Mouse (Mus musculus) limb, embryonic 11.5 days (tissue): ENCODE data around the gene Spaca4. TPM values are rescaled to one million over a fixed set of nuclear protein-coding genes. Genes with fewer than 3 reads are reported as not detected.

Source experiments
- ATAC-seq: fragments of 200-750 bp; cut with Nextera tagmentation; 2 replicates; pipeline ENCODE4 v1.8.0; 2017; ENCODE audit warnings: low read depth; ENCODE audit not compliant: insufficient number of reproducible peaks, low FRiP score, low TSS enrichment
- DNase-seq: peaks from one replicate; pipeline ENCODE4 v3.0.0-alpha.2; 2015; ENCODE audit warnings: low spot score
- H3K27ac ChIP-seq: fragments of 300-500 bp; sonication (generic); replicated peaks from 2 replicates; pipeline ENCODE4 v1.5.1; 2014; ENCODE audit warnings: low read depth, mild to moderate bottlenecking, low read length
- H3K27me3 ChIP-seq: fragments of 300-500 bp; sonication (generic); 2 replicates; pipeline ENCODE4 v1.6.1; 2014; ENCODE audit warnings: mild to moderate bottlenecking, low read length, mixed read lengths; ENCODE audit not compliant: control insufficient read depth, insufficient read depth
- H3K36me3 ChIP-seq: fragments of 300-500 bp; sonication (generic); 2 replicates; pipeline ENCODE4 v1.6.1; 2014; ENCODE audit warnings: mild to moderate bottlenecking, low read length, moderate library complexity, mixed read lengths; ENCODE audit not compliant: control insufficient read depth, insufficient read depth
- H3K4me1 ChIP-seq: fragments of 300-500 bp; sonication (generic); 2 replicates; pipeline ENCODE4 v1.6.1; 2014; ENCODE audit warnings: low read length, mixed read lengths; ENCODE audit not compliant: control insufficient read depth, insufficient read depth
- H3K4me2 ChIP-seq: fragments of 300-500 bp; sonication (generic); 2 replicates; pipeline ENCODE4 v1.6.1; 2014; ENCODE audit warnings: low read depth, mild to moderate bottlenecking, moderate library complexity; ENCODE audit not compliant: severe bottlenecking
- H3K4me3 ChIP-seq: fragments of 300-500 bp; sonication (generic); 2 replicates; pipeline ENCODE4 v1.5.1; 2014; ENCODE audit warnings: low read depth, low read length
- H3K9ac ChIP-seq: fragments of 300-500 bp; sonication (generic); 2 replicates; pipeline ENCODE4 v1.6.1; 2014; ENCODE audit warnings: mild to moderate bottlenecking, low read length
- H3K9me3 ChIP-seq: fragments of 300-500 bp; sonication (generic); 2 replicates; pipeline ENCODE4 v1.6.1; 2016; ENCODE audit warnings: low read length; ENCODE audit not compliant: control insufficient read depth
- WGBS: fragments of 180-500 bp; shearing (Covaris S2); extraction: QIAGEN DNeasy Blood & Tissue Kit; methylation state at CpG from one replicate; pipeline ENCODE4 v1.1.7; 2014; 5-methylcytosine and 5-hydroxymethylcytosine counted together
- polyA plus RNA-seq: library from polyadenylated mRNA; unstranded; fragments of >200 nt; fragmentation: Nextera tagmentation; extraction: Ambion mirVana; gene quantifications from 2 replicates; pipeline ENCODE4 v1.2.1, GENCODE M21; 2014

The Spaca4 gene
- polyA plus RNA-seq, 1 experiment from 2014 or later: not detected

DNA sequence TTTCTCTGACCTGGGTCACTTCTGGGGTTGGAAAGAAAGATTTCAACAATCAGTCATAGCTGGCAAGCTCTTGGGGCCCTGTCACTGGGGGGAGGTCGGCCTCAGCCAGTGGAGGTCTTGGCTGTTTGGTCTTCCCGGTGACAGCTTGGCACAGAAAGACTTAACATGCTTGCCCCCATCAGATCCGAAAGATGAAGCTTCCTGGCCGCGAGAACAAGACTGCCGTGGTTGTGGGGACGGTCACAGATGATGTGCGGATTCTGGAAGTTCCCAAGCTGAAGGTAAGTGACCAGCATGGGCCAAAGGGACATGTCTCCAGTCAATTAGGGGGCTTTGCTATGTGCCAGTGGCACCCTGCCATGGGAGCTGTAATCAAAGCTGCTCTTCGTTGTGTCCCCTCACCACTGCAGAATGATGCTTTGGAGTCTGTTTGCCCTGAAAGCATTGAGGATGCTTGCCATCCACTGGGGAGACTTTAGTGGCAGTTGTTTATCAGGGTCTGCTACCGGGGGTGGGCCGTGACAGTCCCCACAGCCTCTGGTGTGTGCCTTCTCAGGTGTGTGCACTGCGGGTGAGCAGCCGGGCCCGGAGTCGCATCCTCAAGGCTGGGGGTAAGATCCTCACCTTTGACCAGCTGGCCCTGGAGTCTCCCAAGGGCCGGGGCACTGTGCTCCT is 5.7 kb downstream of the Spaca4 start:
- Histone ChIP-seq H3K4me2 (peak overlapping the region; percentile 13), H3K27me3 (no peaks in the 10 kb centered on the region), H3K9me3 (no peaks in the 10 kb centered on the region), H3K4me1 (peaks cover 19% of the 10 kb centered on the region), H3K27ac (no peak overlapping the region), H3K9ac (no peak overlapping the region), H3K4me3 (0 out of 2 replicates have a peak overlapping the region, but pooled peaks have one; percentile 0), H3K36me3 (peaks cover 35% of the 10 kb centered on the region)
- ATAC-seq (no peak), DNase-seq (no peak)
- WGBS: 89% methylated on average over 15 of the region's 16 CpGs

DNA sequence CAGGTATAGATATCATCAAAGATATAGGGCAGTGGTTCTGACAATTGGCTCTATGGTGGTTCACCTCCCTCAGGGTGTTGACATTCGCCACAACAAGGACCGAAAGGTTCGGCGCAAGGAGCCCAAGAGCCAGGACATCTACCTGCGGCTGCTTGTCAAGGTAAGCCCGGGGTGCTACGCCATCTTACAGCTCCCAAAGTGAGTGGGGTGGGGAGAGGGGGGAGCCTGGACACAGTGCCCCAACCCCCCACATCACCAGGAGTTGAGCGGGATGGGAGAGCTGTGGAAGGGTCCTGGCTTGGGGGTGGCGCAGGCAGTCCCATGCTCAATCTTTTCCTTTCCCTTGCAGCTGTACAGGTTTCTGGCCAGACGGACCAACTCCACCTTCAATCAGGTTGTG is 6.4 kb downstream of the Spaca4 start:
- WGBS: 79% methylated on average over 10 of the region's 10 CpGs
- Histone ChIP-seq H3K9ac (peak overlapping the region; percentile 98), H3K4me1 (peaks cover 23% of the 10 kb centered on the region)

DNA sequence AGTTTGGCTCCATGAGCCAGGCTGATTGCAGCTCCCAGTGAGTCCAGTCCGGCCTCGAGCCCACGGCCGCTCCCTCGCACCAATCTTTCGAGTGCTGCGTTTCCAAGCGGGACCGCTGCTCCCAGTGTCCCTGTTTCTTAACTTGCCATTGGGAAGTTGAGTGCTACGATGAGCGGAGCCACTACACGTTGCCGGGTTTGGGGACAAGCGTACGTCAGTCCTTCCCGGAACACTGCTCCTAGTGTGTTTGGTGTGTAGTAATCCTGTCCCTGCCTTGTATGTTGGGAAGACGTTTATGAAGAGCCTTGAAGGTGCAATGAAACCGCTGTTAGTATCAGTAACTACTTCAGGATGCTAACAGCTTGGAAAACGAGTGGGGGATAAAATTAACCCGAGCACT is 7.3 kb downstream of the Spaca4 start:
- H3K36me3 ChIP-seq: peaks cover 24% of the 10 kb centered on the region
- peaks cover 23% of the 10 kb centered on the region for H3K4me1 ChIP-seq
- peak overlapping the region; percentile 92 for H3K4me2 ChIP-seq
- H3K27me3 ChIP-seq: no peaks in the 10 kb centered on the region
- under 1% methylated on average over 20 of the region's 20 CpGs for WGBS
- DNase-seq: no peak
- H3K9ac ChIP-seq: peak overlapping the region; percentile 98
- ATAC-seq: no peak
- H3K27ac ChIP-seq: peak overlapping the region; percentile 70
- peak overlapping the region; percentile 98 for H3K4me3 ChIP-seq
- no peaks in the 10 kb centered on the region for H3K9me3 ChIP-seq

More for the DNA sequence above, 6.4 kb downstream of the Spaca4 start:
- H3K4me3 ChIP-seq: peak overlapping the region; percentile 98
- peak overlapping the region; percentile 92 for H3K4me2 ChIP-seq
- H3K27ac ChIP-seq: no peak overlapping the region
- peaks cover 30% of the 10 kb centered on the region for H3K36me3 ChIP-seq
- DNase-seq: no peak
- no peaks in the 10 kb centered on the region for H3K27me3 ChIP-seq
- H3K9me3 ChIP-seq: no peaks in the 10 kb centered on the region
- no peak for ATAC-seq

DNA sequence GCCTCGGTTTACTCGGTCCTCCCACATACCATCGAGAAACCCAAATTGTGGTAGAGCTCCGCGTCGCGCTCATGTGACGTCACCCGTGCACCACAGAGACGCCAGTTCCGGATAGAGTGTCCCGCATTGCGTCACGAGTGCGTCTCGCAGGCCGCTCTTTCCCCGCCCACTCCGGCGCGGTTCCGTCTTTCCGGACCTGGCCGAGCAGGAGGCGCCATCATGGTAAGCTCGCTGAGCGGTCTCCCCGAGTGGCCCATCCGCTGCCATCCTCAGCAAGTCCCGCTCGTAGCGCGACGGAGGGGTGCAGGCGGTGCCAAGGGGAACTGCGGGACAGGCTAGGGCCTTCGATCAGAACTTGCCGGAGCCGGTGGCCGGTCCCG is 7.7 kb downstream of the Spaca4 start, which contains the start of gene Sphk2:
Gene Sphk2, minus strand, starts transcription at position 85 of the 380 bp plus-strand sequence.
- H3K27ac ChIP-seq: peak within 1 kb of the TSS; percentile 70
- DNase-seq: peak; percentile 100
- H3K9me3 ChIP-seq: no peaks in the 10 kb centered on the region
- H3K4me2 ChIP-seq: peak within 1 kb of the TSS; percentile 92
- ATAC-seq: peak; percentile 58; the same call in 1 of the 2 replicates
- H3K36me3 ChIP-seq: peaks cover 24% of the 10 kb centered on the region
- peak within 1 kb of the TSS; percentile 98 for H3K4me3 ChIP-seq
- peaks cover 23% of the 10 kb centered on the region for H3K4me1 ChIP-seq
- H3K9ac ChIP-seq: peak within 1 kb of the TSS; percentile 98
- under 1% methylated on average over 41 of the region's 41 CpGs for WGBS
- H3K27me3 ChIP-seq: no peaks in the 10 kb centered on the region

DNA sequence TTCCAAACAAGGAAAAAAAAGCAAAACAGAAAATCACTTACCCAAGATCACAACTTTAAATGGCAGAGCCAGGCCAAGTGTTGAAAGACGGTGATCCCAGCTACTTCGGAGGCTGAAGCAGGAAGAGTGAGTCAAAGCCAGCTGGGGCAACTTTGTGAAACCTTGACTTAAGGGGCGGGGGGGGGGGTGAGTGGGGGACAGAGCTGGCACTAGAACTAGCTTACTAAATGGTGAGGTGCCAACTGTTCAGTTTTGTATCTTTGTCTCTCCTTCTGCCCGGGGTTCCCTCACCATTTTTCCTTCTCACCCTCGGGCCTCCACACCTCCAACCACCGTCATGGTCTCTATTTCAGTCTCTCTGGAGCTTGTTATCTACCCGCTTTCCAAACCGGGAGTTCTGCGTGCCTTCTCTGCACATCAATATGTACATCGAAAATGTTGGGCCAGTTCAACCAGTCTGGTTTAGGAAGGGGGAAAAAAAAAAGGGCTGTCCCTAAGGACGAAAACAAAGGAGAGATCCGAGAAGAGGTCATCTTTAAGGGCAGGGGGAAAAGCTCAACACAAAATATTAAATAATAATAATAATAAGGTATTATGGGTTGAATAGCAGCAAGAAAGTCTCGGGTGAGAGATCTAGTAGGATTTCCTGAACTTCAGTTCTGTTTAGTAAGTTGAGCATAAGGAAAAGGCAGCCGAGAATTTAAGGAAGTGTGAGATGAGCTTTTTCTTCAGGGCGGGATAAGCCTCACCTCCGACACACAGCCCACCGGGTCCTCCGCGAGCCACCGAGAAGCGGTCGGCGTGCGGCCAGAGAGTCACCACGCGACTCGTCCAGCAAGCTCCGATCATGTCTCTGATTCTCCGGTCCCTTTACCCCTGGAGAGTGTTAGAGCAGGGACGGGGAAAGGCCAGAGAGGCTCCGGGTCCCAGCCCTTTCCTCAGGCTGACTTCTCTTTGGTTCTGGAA is 8.4 kb downstream of the Spaca4 start:
- Histone ChIP-seq H3K4me1 (peaks cover 23% of the 10 kb centered on the region), H3K36me3 (peaks cover 28% of the 10 kb centered on the region), H3K27me3 (no peaks in the 10 kb centered on the region), H3K4me2 (peak overlapping the region; percentile 72), H3K9ac (peak overlapping the region; percentile 98), H3K27ac (peak overlapping the region; percentile 68; the same call in 1 of the 2 replicates), H3K4me3 (peak overlapping the region; percentile 98), H3K9me3 (no peaks in the 10 kb centered on the region)
- peak; percentile 32; the same call in 1 of the 2 replicates for ATAC-seq
- WGBS: 11% methylated on average over 31 of the region's 31 CpGs
- DNase-seq: no peak

DNA sequence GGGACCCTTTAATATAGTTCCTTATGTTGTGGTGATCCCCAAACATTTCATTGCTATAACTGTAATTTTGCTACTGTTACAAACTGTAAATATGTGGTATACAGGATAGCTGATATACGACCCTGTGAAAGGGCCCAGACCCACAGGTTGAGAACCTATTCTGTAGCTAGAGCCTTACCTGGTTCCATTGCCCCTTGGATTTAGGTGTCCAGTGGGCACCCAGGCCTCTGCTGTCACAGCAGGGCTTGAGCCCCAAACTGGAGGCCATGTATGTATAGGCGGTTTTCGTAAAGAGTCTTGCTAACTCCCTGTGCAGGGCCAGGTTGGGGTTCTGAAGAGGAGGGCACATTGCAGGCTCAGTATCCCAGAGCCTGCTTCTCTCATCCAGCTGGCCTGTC is 9.2 kb downstream of the Spaca4 start:
- H3K9me3 ChIP-seq: no peaks in the 10 kb centered on the region
- peaks cover 23% of the 10 kb centered on the region for H3K4me1 ChIP-seq
- no peak overlapping the region; the same call in 1 of the 2 replicates for H3K9ac ChIP-seq
- 90% methylated on average over 3 of the region's 3 CpGs for WGBS
- H3K27ac ChIP-seq: no peak overlapping the region
- peaks cover 34% of the 10 kb centered on the region for H3K36me3 ChIP-seq
- H3K27me3 ChIP-seq: no peaks in the 10 kb centered on the region
- ATAC-seq (no peak), DNase-seq (no peak)
- H3K4me3 ChIP-seq: peak overlapping the region; percentile 98
- H3K4me2 ChIP-seq: peak overlapping the region; percentile 94

DNA sequence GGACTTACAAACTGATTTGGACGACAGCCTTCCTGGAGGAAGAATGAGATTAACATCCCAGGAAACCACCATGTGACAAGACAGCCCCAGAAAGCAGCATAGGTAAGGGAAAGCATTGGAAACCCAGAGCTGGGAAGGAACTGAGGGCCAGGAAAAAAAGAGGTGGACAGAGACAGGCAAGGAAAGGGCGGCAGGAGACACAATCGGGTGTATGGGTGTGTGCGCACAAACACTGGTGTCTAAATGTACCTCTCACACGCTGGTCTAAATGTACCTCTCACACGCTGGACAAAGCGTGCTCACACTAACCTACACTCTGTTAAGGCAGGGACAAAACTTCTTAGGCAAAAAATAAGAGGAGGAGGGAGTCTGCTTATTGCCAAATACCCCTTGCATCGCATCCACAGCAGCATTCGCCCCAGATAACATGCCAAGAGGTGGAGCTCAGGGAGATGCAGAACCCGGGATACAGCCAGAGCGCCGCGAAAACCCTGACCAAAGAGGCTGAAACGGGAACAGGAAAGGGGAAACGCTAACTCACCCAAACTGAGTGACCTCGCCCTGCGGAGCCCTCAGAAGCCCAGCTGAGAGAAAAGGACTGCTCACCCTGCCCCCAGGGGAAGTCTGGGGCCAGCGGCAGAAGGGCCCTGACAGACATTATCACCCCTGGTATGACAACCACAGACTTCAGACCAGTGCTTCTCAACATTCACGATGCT is 9.7 kb downstream of the Spaca4 start:
- Histone ChIP-seq H3K27ac (no peak overlapping the region; the same call in 1 of the 2 replicates), H3K4me3 (peak overlapping the region; percentile 98), H3K36me3 (peaks cover 33% of the 10 kb centered on the region), H3K9me3 (no peaks in the 10 kb centered on the region), H3K4me1 (peaks cover 23% of the 10 kb centered on the region), H3K27me3 (no peaks in the 10 kb centered on the region), H3K9ac (no peak overlapping the region; the same call in 1 of the 2 replicates), H3K4me2 (peak overlapping the region; percentile 94)
- DNase-seq (no peak), ATAC-seq (no peak)
- WGBS: 87% methylated on average over 19 of the region's 19 CpGs
